Mouse (Mus musculus): ENCODE measurements around the gene Atp1a4.

GRCm38 (mm10) chr1:172258314-172258713 is at the start of gene Atp1a4:
- no peak for TF ChIP-seq CTCF (IDR thresholded peaks at IDR 0.05; ENCODE audit: control insufficient read depth, insufficient read depth, insufficient replicate concordance, low read depth, low read length)
- TF ChIP-seq POLR2A (IDR thresholded peaks at IDR 0.05; ENCODE audit: control insufficient read depth, low read depth, low read length): peak; percentile 86; the same call in 1 of the 2 replicates

Measured in testis, adult 2 months (tissue).